Mouse (Mus musculus) forebrain, embryonic 16.5 days (tissue): ENCODE measurements around the gene Bola2. TPM values are rescaled to one million over a fixed set of nuclear protein-coding genes. Genes with fewer than 3 reads are reported as not detected.
"Not testable (repeated sequence)": the region's sequence is repeated elsewhere in the genome, so short reads cannot be mapped to it uniquely, and the experiment has no call there.

Experiments
- ATAC-seq: fragments of 200-750 bp; cut with Nextera tagmentation; 2 replicates; pipeline ENCODE4 v1.8.0; 2017; ENCODE audit warnings: mild to moderate bottlenecking, moderate library complexity
- H3K27ac ChIP-seq: fragments of 300-500 bp; sonication (generic); 2 replicates; pipeline ENCODE4 v1.5.1; 2014; ENCODE audit warnings: low read length, control low read depth
- H3K27me3 ChIP-seq: fragments of 300-500 bp; sonication (generic); replicated peaks from 2 replicates; pipeline ENCODE4 v1.6.1; 2014; ENCODE audit warnings: low read length; ENCODE audit not compliant: control insufficient read depth, insufficient read depth
- H3K36me3 ChIP-seq: fragments of 300-500 bp; sonication (generic); 2 replicates; pipeline ENCODE4 v1.6.1; 2014; ENCODE audit not compliant: control insufficient read depth, insufficient read depth
- H3K4me1 ChIP-seq: fragments of 300-500 bp; sonication (generic); replicated peaks from 2 replicates; pipeline ENCODE4 v1.6.1; 2014; ENCODE audit warnings: low read length; ENCODE audit not compliant: control insufficient read depth, insufficient read depth
- H3K4me2 ChIP-seq: fragments of 300-500 bp; sonication (generic); 2 replicates; pipeline ENCODE4 v1.6.1; 2014; ENCODE audit warnings: mild to moderate bottlenecking, low read length, control low read depth
- H3K4me3 ChIP-seq: fragments of 300-500 bp; sonication (generic); replicated peaks from 2 replicates; pipeline ENCODE4 v1.5.1; 2014; ENCODE audit warnings: mild to moderate bottlenecking, low read length, control low read depth
- H3K9ac ChIP-seq: fragments of 300-500 bp; sonication (generic); replicated peaks from 2 replicates; pipeline ENCODE4 v1.6.1; 2014; ENCODE audit warnings: low read depth, low read length, control low read depth
- H3K9me3 ChIP-seq: fragments of 300-500 bp; sonication (generic); 2 replicates; pipeline ENCODE4 v1.6.1; 2016; ENCODE audit warnings: low read length; ENCODE audit not compliant: control insufficient read depth
- WGBS: fragments of 180-500 bp; shearing (Covaris S2); extraction: QIAGEN DNeasy Blood & Tissue Kit; methylation state at CpG from one replicate; pipeline ENCODE4 v1.1.7; 2014; 5-methylcytosine and 5-hydroxymethylcytosine counted together
- polyA plus RNA-seq: library from polyadenylated mRNA; unstranded; fragments of >200 nt; fragmentation: Nextera tagmentation; extraction: Ambion mirVana; gene quantifications from 2 replicates; pipeline ENCODE4 v1.2.1, GENCODE M21; 2015

Gene Bola2
- polyA plus RNA-seq, 1 experiment from 2014 or later: 132 TPM

- no peaks in the 10 kb centered on the region for H3K4me1 ChIP-seq
- no peaks in the 10 kb centered on the region for H3K36me3 ChIP-seq
- H3K4me2 ChIP-seq: no peak overlapping the region
- no peak for ATAC-seq
- H3K9me3 ChIP-seq: peaks cover 4% of the 10 kb centered on the region; the same call in 1 of the 2 replicates
- no peak overlapping the region for H3K9ac ChIP-seq
- H3K27me3 ChIP-seq: no peaks in the 10 kb centered on the region
- H3K4me3 ChIP-seq: no peak overlapping the region
- WGBS: 77% methylated on average over 3 of the region's 3 CpGs
- no peak overlapping the region for H3K27ac ChIP-seq
These were observed 16.7 kb downstream of the Bola2 start for GRCm38 (mm10) chr7:126711910-126712309.

- WGBS: 70% methylated on average over 4 of the region's 4 CpGs
- no peak for ATAC-seq
- no peak overlapping the region for H3K4me2 ChIP-seq
- no peak overlapping the region for H3K4me3 ChIP-seq
- no peaks in the 10 kb centered on the region for H3K4me1 ChIP-seq
- H3K9ac ChIP-seq: no peak overlapping the region
- H3K9me3 ChIP-seq: no peaks in the 10 kb centered on the region
- H3K27me3 ChIP-seq: no peaks in the 10 kb centered on the region
- H3K36me3 ChIP-seq: no peaks in the 10 kb centered on the region
- no peak overlapping the region for H3K27ac ChIP-seq
These were observed 20.5 kb downstream of the Bola2 start for GRCm38 (mm10) chr7:126715679-126716078.

GRCm38 (mm10) chr7:126717566-126717965, 22.4 kb downstream of the Bola2 start:
- no peak overlapping the region for H3K27ac ChIP-seq
- 92% methylated on average over 3 of the region's 3 CpGs for WGBS
- H3K9me3 ChIP-seq: no peaks in the 10 kb centered on the region
- no peak overlapping the region for H3K4me3 ChIP-seq
- H3K4me2 ChIP-seq: no peak overlapping the region
- H3K4me1 ChIP-seq: no peaks in the 10 kb centered on the region
- no peak overlapping the region for H3K9ac ChIP-seq
- H3K27me3 ChIP-seq: no peaks in the 10 kb centered on the region
- ATAC-seq: no peak
- H3K36me3 ChIP-seq: no peaks in the 10 kb centered on the region

- ATAC-seq: no peak
- H3K27ac ChIP-seq: no peak overlapping the region
- no peak overlapping the region for H3K4me3 ChIP-seq
- H3K27me3 ChIP-seq: no peaks in the 10 kb centered on the region
- no peak overlapping the region for H3K4me2 ChIP-seq
- 96% methylated on average over 5 of the region's 5 CpGs for WGBS
- no peaks in the 10 kb centered on the region for H3K4me1 ChIP-seq
- no peaks in the 10 kb centered on the region for H3K36me3 ChIP-seq
- no peak overlapping the region for H3K9ac ChIP-seq
- peaks cover 3% of the 10 kb centered on the region; the same call in 1 of the 2 replicates for H3K9me3 ChIP-seq
These were observed 23.7 kb downstream of the Bola2 start for GRCm38 (mm10) chr7:126718787-126719337.

GRCm38 (mm10) chr7:126721635-126722034, 26.4 kb downstream of the Bola2 start:
- Histone ChIP-seq H3K36me3 (no peaks in the 10 kb centered on the region), H3K9me3 (peaks cover 3% of the 10 kb centered on the region; the same call in 1 of the 2 replicates), H3K4me3 (no peak overlapping the region), H3K27ac (no peak overlapping the region), H3K27me3 (no peaks in the 10 kb centered on the region), H3K4me2 (no peak overlapping the region), H3K9ac (no peak overlapping the region), H3K4me1 (no peaks in the 10 kb centered on the region)
- ATAC-seq: no peak
- 93% methylated on average over 13 of the region's 13 CpGs for WGBS

- Histone ChIP-seq H3K9ac (no peak overlapping the region), H3K9me3 (peaks cover 3% of the 10 kb centered on the region; the same call in 1 of the 2 replicates), H3K27me3 (no peaks in the 10 kb centered on the region), H3K27ac (no peak overlapping the region), H3K4me3 (no peak overlapping the region), H3K4me1 (no peaks in the 10 kb centered on the region), H3K4me2 (no peak overlapping the region), H3K36me3 (no peaks in the 10 kb centered on the region)
- 86% methylated on average over 3 of the region's 3 CpGs for WGBS
- ATAC-seq: no peak
These were observed 29.9 kb downstream of the Bola2 start for GRCm38 (mm10) chr7:126725077-126725476.

- no peaks in the 10 kb centered on the region for H3K4me1 ChIP-seq
- no peak overlapping the region for H3K27ac ChIP-seq
- peaks cover 3% of the 10 kb centered on the region; the same call in 1 of the 2 replicates for H3K9me3 ChIP-seq
- no peak overlapping the region for H3K9ac ChIP-seq
- 81% methylated on average over 5 of the region's 5 CpGs for WGBS
- H3K4me2 ChIP-seq: no peak overlapping the region
- no peak for ATAC-seq
- no peaks in the 10 kb centered on the region for H3K27me3 ChIP-seq
- no peak overlapping the region for H3K4me3 ChIP-seq
- no peaks in the 10 kb centered on the region for H3K36me3 ChIP-seq
These were observed 30.5 kb downstream of the Bola2 start for GRCm38 (mm10) chr7:126725667-126726066.

GRCm38 (mm10) chr7:126730256-126730789, 35.1 kb downstream of the Bola2 start:
- WGBS: 83% methylated on average over 4 of the region's 4 CpGs

GRCm38 (mm10) chr7:126736122-126736521, 40.9 kb downstream of the Bola2 start:
- no peak overlapping the region for H3K4me2 ChIP-seq
- WGBS: 90% methylated on average over 8 of the region's 8 CpGs
- H3K4me1 ChIP-seq: 0 out of 2 replicates have a peak, but pooled peaks cover 3% of the 10 kb centered on the region
- H3K36me3 ChIP-seq: no peaks in the 10 kb centered on the region
- no peak overlapping the region for H3K9ac ChIP-seq
- H3K4me3 ChIP-seq: no peak overlapping the region
- no peaks in the 10 kb centered on the region for H3K9me3 ChIP-seq
- ATAC-seq: no peak
- H3K27ac ChIP-seq: no peak overlapping the region
- H3K27me3 ChIP-seq: no peaks in the 10 kb centered on the region

More at GRCm38 (mm10) chr7:126730256-126730789, 35.1 kb downstream of the Bola2 start:
- not testable (repeated sequence) for H3K36me3 ChIP-seq, H3K4me2 ChIP-seq, H3K9ac ChIP-seq, H3K4me1 ChIP-seq, ATAC-seq, H3K27ac ChIP-seq, H3K27me3 ChIP-seq, H3K4me3 ChIP-seq, H3K9me3 ChIP-seq
